Mouse (Mus musculus): ENCODE data around the gene Trim56. TPM values are rescaled to one million over a fixed set of nuclear protein-coding genes. Genes with fewer than 3 reads are reported as not detected.
A peak's percentile ranks its signal among the peaks of the same experiment; 100 is the strongest.
"Not testable (repeated sequence)": the region's sequence is repeated elsewhere in the genome, so short reads cannot be mapped to it uniquely, and the experiment has no call there.

Gene Trim56
- 10 to 100 TPM; 18.0 to 22.0 TPM for total RNA-seq (2021)

- DNase-seq (ENCODE audit: low spot score): peak; percentile 81
- intact Hi-C loops (cut with DNase I): no loop called here
Measured at GRCm38 (mm10) chr5:137115866-137116847, at the start of gene Trim56. Gene Trim56 (minus strand): TSS chr5:137116209.

- no peak for DNase-seq (ENCODE audit: low spot score)
- intact Hi-C loops (cut with DNase I): no loop called here
Measured at GRCm38 (mm10) chr5:137161853-137162252, 45.8 kb upstream of the Trim56 start.

- DNase-seq (ENCODE audit: low spot score): no peak
Measured at GRCm38 (mm10) chr5:137159461-137159860, 43.5 kb upstream of the Trim56 start.

GRCm38 (mm10) chr5:137153289-137153688 is 37.3 kb upstream of the Trim56 start:
- intact Hi-C loops (cut with DNase I): loop anchor here (10.0 kb wide), 1 partner anchor 242 kb away; no protein-coding TSS in a partner anchor
- no peak for DNase-seq (ENCODE audit: low spot score)

More at GRCm38 (mm10) chr5:137159461-137159860, 43.5 kb upstream of the Trim56 start:
- intact Hi-C loops (cut with DNase I): loop anchor here (1.0 to 10.0 kb wide), 2 partner anchors 128 to 235 kb away; partner anchors contain the start of gene Ache

- DNase-seq (ENCODE audit: low spot score): no peak
- intact Hi-C loops (cut with DNase I): loop anchor here (10.0 kb wide), 1 partner anchor 242 kb away; no protein-coding TSS in a partner anchor
Measured at GRCm38 (mm10) chr5:137152623-137153022, 36.6 kb upstream of the Trim56 start.

GRCm38 (mm10) chr5:137149272-137149882 is 33.4 kb upstream of the Trim56 start, which contains the start of gene Muc3:
Gene Muc3 (minus strand): TSS chr5:137149322.
- intact Hi-C loops (cut with DNase I); DNase-seq (ENCODE audit: low spot score): not testable (repeated sequence)

- DNase-seq (ENCODE audit: low spot score): no peak
- intact Hi-C loops (cut with DNase I): no loop called here
Measured at GRCm38 (mm10) chr5:137140836-137141235, 24.8 kb upstream of the Trim56 start.

GRCm38 (mm10) chr5:137138977-137139376 is 23.0 kb upstream of the Trim56 start:
- intact Hi-C loops (cut with DNase I): no loop called here
- no peak for DNase-seq (ENCODE audit: low spot score)

- no peak for DNase-seq (ENCODE audit: low spot score)
- intact Hi-C loops (cut with DNase I): loop anchor here (5.0 kb wide), 2 partner anchors 247 to 347 kb away; no protein-coding TSS in a partner anchor
Measured at GRCm38 (mm10) chr5:137134959-137135358, 18.9 kb upstream of the Trim56 start.

- no peak for DNase-seq (ENCODE audit: low spot score)
- intact Hi-C loops (cut with DNase I): loop anchor here (1.0 to 5.0 kb wide), 3 partner anchors 155 to 351 kb away; no protein-coding TSS in a partner anchor
Measured at GRCm38 (mm10) chr5:137131490-137131889, 15.5 kb upstream of the Trim56 start.

GRCm38 (mm10) chr5:137129281-137129680 is 13.3 kb upstream of the Trim56 start:
- no peak for DNase-seq (ENCODE audit: low spot score)
- intact Hi-C loops (cut with DNase I): no loop called here

GRCm38 (mm10) chr5:137123516-137123915 is 7.5 kb upstream of the Trim56 start:
- intact Hi-C loops (cut with DNase I): no loop called here

GRCm38 (mm10) chr5:137122686-137123193 is 6.7 kb upstream of the Trim56 start:
- peak; percentile 42 for DNase-seq (ENCODE audit: low spot score)
- intact Hi-C loops (cut with DNase I): no loop called here

More at GRCm38 (mm10) chr5:137123516-137123915, 7.5 kb upstream of the Trim56 start:
- no peak for DNase-seq (ENCODE audit: low spot score)

- no peak for DNase-seq (ENCODE audit: low spot score)
- intact Hi-C loops (cut with DNase I): no loop called here
Measured at GRCm38 (mm10) chr5:137121280-137121679, 5.3 kb upstream of the Trim56 start.

GRCm38 (mm10) chr5:137118878-137119277 is 2.9 kb upstream of the Trim56 start:
- DNase-seq (ENCODE audit: low spot score): no peak
- intact Hi-C loops (cut with DNase I): no loop called here

- DNase-seq (ENCODE audit: low spot score); intact Hi-C loops (cut with DNase I): not testable (repeated sequence)
Measured at GRCm38 (mm10) chr5:137117994-137118393, 2.0 kb upstream of the Trim56 start.

- intact Hi-C loops (cut with DNase I): no loop called here
- no peak for DNase-seq (ENCODE audit: low spot score)
Measured at GRCm38 (mm10) chr5:137116987-137117386, 978 bp upstream of the Trim56 start.

GRCm38 (mm10) chr5:137114891-137115561 is 983 bp downstream of the Trim56 start:
- no peak for DNase-seq (ENCODE audit: low spot score)
- intact Hi-C loops (cut with DNase I): no loop called here

GRCm38 (mm10) chr5:137111542-137112408 is 4.2 kb downstream of the Trim56 start:
- DNase-seq (ENCODE audit: low spot score): no peak

More at GRCm38 (mm10) chr5:137111542-137112408, 4.2 kb downstream of the Trim56 start:
- intact Hi-C loops (cut with DNase I): no loop called here

Measured in heart, postnatal 25 days (tissue).